Mouse (Mus musculus): Measurements from ENCODE around the gene Ttc22. TPM values are rescaled to one million over a fixed set of nuclear protein-coding genes. Genes with fewer than 3 reads are reported as not detected.

Ttc22 gene
- total RNA-seq (2017) = not detected in 2 replicates

GRCm38 (mm10) chr4:106622030-106622493 lies at the start of gene Ttc22:
Gene Ttc22, plus strand, starts transcription at chr4:106622432.
- no peak for ATAC-seq (replicated peaks in 1 of 2; ENCODE audit: insufficient read depth in 1 of 2, low FRiP score in 2 of 2, low TSS enrichment in 1 of 2, low read depth in 1 of 2, poor library complexity in 2 of 2, severe bottlenecking in 2 of 2)

DNA sequence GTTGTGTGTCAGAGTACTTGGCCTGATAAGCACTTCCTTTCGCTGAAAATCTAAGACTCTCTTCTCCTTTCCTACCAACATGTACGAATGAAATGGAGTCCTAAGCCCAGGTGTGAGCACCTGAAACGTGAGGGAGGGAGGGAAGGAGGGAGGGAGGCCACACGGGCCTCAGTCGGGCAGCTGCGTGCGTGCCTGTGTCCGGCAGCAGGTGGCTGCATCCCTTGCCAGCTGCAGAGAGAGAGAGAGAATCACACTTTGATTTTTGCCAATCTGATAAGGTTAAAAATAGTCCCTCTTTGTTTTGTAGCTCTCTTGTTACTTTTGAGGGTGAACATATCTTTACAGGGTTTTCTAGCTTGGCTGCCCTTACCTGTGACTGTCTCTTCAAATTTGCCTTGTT lies 47.2 kb upstream of the Ttc22 start:
- ATAC-seq (replicated peaks in 1 of 2; ENCODE audit: insufficient read depth in 1 of 2, low FRiP score in 2 of 2, low TSS enrichment in 1 of 2, low read depth in 1 of 2, poor library complexity in 2 of 2, severe bottlenecking in 2 of 2) = no peak

DNA sequence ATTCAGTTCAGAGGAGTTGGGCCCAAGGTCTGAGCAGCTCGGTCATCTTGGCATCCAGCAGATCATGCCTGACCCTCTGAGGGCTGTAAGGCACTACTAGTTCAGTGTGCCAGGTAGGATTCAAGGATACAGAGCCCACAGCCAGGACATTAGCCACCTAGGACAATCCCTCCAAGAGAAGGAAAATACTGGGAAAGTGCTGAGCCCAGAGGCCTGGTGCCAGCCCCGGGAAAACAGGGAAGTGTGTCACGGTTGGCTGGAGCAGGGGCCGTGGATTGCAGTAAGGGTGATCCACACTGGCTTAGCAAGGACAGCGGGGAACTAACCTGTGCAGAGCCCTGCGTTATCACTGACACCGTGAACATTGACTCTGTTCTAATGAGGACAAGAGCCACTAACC lies 44.7 kb upstream of the Ttc22 start:
- no peak for ATAC-seq (replicated peaks in 1 of 2; ENCODE audit: insufficient read depth in 1 of 2, low FRiP score in 2 of 2, low TSS enrichment in 1 of 2, low read depth in 1 of 2, poor library complexity in 2 of 2, severe bottlenecking in 2 of 2)

DNA sequence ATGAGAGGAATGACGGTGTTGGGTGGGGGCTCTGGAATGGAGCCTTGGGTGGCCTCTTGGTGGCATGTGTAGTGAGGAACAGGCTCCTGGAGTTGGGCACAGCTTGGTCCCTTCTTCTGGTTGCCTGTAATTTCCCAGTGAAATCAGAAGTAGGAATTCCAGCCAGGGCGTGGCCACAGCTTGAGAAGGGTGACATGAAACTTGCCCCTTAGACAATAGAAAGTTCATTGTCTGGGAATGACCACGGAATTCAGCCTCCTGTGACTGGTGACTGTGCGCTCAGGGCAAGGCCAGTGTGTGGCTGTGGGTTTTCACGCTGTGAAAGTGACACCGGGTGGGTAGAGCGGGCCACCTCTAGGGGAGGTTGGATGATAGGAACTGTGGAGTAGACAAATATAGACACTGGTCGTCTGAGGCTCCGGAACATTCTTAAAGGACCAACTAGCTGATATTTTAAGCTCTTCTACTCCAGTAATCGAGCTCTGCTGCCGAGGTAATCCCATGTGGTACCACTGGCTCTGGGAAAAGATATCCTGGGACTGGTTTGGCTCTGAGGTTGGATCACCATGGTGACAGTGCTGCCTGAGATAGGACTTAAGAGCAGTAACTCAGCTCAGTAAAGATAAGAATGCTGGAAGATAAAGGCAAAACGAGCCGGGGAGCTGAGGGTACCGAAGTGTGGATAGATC lies 40.9 kb upstream of the Ttc22 start:
- no peak for ATAC-seq (replicated peaks in 1 of 2; ENCODE audit: insufficient read depth in 1 of 2, low FRiP score in 2 of 2, low TSS enrichment in 1 of 2, low read depth in 1 of 2, poor library complexity in 2 of 2, severe bottlenecking in 2 of 2)

DNA sequence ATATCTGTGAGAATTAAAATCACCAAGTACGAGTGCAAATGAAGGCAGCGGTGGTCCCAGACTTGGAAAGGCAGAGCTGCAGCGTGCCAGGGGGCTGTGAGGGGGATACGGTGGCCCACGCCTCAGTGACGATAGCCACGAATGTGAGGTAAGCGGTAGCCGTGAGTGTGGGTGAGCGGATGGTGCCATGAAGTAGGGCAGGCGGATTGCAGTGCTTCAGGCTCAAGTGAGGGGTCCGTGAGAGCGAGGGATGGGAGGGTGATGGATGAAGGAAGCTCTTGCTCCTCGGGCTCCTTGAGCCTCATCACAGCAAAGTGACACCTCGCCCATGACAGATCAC lies 40.4 kb upstream of the Ttc22 start:
- no peak for ATAC-seq (replicated peaks in 1 of 2; ENCODE audit: insufficient read depth in 1 of 2, low FRiP score in 2 of 2, low TSS enrichment in 1 of 2, low read depth in 1 of 2, poor library complexity in 2 of 2, severe bottlenecking in 2 of 2)

DNA sequence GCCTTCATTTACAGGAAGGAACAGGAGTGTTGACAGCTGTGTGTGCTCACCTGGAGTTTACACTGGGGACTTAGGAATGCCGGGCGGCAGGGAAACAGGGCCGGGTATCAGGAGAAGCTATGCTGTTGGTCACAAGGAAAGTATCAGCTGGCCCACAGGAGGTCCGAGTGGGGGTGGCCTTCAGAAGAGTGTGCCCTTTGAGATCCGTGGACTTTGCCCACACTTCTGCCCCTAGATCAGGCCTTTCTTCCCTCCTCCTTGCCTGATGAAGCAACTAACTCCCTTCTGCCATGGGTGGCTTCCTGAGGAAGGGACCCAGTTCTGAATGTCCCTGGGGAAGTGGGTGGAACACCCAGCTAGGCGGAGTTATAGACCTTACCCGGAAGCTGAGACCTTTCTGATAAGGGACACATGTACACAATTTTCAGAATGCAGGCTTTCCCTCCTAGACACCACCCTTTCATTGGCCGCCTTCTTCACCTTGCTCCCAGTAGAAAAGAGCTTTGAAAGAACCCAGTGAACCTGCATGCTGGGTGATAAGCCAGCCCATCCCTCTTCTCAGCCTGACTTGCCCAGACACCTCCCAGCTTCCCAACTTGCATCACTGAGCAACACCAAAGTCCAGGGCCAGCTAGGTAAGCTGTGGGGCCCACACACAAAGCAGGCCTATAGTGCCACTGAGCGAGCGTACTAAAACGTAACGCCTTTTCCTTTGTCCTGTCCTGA lies 39.6 kb upstream of the Ttc22 start:
- no peak; a peak in 1 of 4 replicates for ATAC-seq (replicated peaks in 1 of 2; ENCODE audit: insufficient read depth in 1 of 2, low FRiP score in 2 of 2, low TSS enrichment in 1 of 2, low read depth in 1 of 2, poor library complexity in 2 of 2, severe bottlenecking in 2 of 2)

GRCm38 (mm10) chr4:106584665-106585064 lies 37.6 kb upstream of the Ttc22 start:
- no peak for ATAC-seq (replicated peaks in 1 of 2; ENCODE audit: insufficient read depth in 1 of 2, low FRiP score in 2 of 2, low TSS enrichment in 1 of 2, low read depth in 1 of 2, poor library complexity in 2 of 2, severe bottlenecking in 2 of 2)

DNA sequence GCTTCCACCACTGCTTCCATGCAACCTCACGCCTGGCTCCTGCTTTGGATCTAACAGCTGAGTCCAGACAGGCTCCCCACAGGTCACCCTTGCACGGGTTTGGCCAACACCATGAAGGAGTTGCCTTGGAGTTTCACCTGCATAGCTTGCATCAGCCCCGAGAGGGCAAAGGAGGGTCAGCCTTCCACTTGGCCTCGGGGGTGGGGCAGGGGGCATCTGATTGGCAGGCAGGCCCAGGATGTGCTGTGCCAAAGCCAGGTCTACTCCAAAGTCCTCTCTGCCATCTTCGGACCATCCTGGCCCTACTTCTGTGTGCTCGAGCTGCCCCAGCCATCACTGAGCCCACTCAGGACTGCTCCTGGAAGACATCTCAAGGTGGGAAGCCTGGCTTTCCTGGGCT lies 35.2 kb upstream of the Ttc22 start:
- no peak for ATAC-seq (replicated peaks in 1 of 2; ENCODE audit: insufficient read depth in 1 of 2, low FRiP score in 2 of 2, low TSS enrichment in 1 of 2, low read depth in 1 of 2, poor library complexity in 2 of 2, severe bottlenecking in 2 of 2)

DNA sequence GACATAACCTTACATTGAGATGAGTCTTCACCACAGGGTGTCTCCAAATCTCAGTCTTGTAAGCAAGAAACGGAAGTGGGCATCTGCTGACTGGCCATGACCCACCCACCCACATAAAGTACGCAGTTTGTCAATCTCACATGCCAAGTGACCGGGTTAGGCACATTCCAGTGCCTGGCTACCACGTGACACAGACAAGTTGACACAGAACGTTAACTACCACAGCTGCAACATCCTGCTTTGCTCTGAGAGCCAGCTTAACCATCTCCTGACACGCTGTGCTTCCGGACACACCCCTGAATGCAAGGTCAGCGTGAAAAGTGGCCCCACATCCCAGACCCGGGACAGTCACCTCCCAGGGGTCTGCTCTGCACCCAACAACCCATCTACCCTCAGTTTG lies 32.1 kb upstream of the Ttc22 start:
- ATAC-seq (replicated peaks in 1 of 2; ENCODE audit: insufficient read depth in 1 of 2, low FRiP score in 2 of 2, low TSS enrichment in 1 of 2, low read depth in 1 of 2, poor library complexity in 2 of 2, severe bottlenecking in 2 of 2) = no peak

DNA sequence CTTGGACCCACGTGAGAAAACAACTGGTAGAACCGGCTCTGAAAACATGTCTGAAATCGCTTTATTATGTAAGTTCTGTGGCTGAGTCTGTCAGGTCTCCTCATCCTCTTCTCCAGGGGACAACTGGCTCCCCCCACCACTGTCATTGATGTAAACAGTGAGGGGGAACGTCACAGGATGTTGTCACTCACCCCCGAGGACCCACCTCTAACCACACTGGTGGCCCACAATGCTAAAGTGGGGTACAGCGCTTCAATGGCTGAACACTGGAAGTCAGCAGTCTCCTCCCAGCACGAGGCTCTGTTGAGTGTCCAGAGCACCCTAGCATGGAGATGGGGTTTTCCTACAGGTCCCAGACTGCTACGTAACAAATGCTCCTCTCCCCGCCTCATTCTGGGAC lies 31.4 kb upstream of the Ttc22 start:
- ATAC-seq (replicated peaks in 1 of 2; ENCODE audit: insufficient read depth in 1 of 2, low FRiP score in 2 of 2, low TSS enrichment in 1 of 2, low read depth in 1 of 2, poor library complexity in 2 of 2, severe bottlenecking in 2 of 2) = no peak

DNA sequence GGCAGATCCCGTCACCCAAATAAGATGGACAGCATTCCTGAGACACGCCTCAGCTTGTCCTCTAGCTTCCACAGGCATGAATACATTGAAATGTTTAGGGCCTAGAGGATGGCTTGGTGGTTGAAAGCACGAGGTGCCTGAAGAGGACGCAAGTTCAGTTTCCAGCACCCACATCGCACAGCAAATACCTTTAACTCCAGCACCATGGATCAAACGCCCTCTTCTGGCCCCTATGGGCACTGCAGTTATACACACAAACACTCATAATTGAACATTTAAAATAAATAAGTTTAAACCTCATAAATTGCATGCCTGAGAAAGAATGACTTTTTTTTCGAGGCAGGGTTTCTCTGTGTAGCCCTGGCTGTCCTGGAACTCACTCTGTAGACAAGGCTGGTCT lies 28.6 kb upstream of the Ttc22 start:
- ATAC-seq (replicated peaks in 1 of 2; ENCODE audit: insufficient read depth in 1 of 2, low FRiP score in 2 of 2, low TSS enrichment in 1 of 2, low read depth in 1 of 2, poor library complexity in 2 of 2, severe bottlenecking in 2 of 2) = no peak

DNA sequence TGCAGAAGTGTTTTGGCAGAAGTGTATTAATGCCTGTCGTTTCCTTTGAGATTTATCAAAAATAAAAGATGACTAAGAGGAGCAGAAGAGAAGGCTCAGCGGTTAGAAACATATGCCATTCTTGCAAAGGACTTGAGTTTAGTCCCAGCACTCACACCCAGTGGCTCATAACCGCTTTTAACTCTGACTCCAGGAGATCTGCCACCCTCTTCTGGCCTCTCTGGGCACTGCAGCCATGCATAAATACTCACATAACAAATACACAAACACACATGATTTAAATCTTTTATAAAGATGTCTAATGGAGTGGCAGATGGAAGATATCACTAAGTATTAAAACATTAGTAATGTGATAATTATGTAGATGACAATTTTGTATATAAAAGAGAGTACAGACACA lies 26.0 kb upstream of the Ttc22 start:
- no peak for ATAC-seq (replicated peaks in 1 of 2; ENCODE audit: insufficient read depth in 1 of 2, low FRiP score in 2 of 2, low TSS enrichment in 1 of 2, low read depth in 1 of 2, poor library complexity in 2 of 2, severe bottlenecking in 2 of 2)

GRCm38 (mm10) chr4:106597055-106597454 lies 25.2 kb upstream of the Ttc22 start:
- ATAC-seq (replicated peaks in 1 of 2; ENCODE audit: insufficient read depth in 1 of 2, low FRiP score in 2 of 2, low TSS enrichment in 1 of 2, low read depth in 1 of 2, poor library complexity in 2 of 2, severe bottlenecking in 2 of 2) = no peak

DNA sequence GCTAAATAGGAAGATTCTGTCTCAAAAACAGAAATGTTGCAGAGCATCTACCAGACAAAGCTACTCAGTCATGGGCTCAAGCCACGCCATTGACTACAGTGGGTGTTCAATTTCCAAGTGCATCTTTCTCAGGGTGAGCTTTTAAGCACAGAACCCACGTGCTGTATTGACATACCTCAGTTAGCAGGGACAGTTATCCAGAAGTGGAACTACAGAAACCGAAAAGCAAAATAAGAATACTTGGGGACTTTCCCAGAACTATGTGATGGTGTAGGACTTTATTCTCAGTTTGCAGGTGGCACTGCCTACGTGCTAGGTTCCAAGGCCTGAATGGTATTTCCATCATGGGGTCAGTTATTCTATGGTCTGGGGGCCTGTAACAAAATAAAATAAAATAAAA lies 24.5 kb upstream of the Ttc22 start:
- no peak for ATAC-seq (replicated peaks in 1 of 2; ENCODE audit: insufficient read depth in 1 of 2, low FRiP score in 2 of 2, low TSS enrichment in 1 of 2, low read depth in 1 of 2, poor library complexity in 2 of 2, severe bottlenecking in 2 of 2)

DNA sequence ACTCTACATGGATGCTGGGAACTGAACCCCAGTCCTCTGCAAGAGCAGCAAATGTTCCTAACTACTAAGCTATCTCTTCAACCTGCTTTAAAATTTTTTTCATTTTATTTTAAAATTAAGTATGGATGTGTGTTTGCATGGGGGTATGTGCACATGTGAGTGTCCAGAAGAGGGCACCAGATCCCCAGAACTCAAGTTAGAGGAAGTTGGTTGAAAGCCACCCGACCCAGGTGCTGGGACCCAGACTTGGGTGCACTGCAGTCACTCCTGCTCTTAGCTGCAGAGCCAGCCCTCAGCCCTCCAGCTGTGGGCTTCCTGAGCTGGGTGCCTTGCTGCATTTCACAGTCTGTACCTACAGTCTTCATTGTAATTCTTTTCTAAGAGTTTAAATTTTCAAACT lies 22.8 kb upstream of the Ttc22 start:
- no peak for ATAC-seq (replicated peaks in 1 of 2; ENCODE audit: insufficient read depth in 1 of 2, low FRiP score in 2 of 2, low TSS enrichment in 1 of 2, low read depth in 1 of 2, poor library complexity in 2 of 2, severe bottlenecking in 2 of 2)

DNA sequence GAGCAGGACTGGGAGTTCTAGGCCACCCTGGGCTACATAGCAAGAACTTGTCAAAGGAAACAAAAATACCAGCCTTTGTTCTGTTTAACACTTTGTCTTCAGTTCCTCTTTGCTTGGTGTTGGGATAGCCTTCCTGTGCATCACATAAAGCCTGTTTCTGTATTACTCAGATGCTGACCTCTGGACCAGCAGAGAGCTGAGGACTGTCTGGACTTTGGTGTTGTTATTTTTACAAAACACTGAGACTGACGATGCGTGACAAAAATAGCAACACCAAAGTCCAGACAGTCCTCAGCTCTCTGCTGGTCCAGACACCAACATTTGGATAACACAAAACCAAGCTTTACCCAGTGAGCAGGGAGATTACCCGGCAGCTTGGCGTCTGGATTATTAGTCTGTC lies 21.5 kb upstream of the Ttc22 start:
- no peak for ATAC-seq (replicated peaks in 1 of 2; ENCODE audit: insufficient read depth in 1 of 2, low FRiP score in 2 of 2, low TSS enrichment in 1 of 2, low read depth in 1 of 2, poor library complexity in 2 of 2, severe bottlenecking in 2 of 2)

DNA sequence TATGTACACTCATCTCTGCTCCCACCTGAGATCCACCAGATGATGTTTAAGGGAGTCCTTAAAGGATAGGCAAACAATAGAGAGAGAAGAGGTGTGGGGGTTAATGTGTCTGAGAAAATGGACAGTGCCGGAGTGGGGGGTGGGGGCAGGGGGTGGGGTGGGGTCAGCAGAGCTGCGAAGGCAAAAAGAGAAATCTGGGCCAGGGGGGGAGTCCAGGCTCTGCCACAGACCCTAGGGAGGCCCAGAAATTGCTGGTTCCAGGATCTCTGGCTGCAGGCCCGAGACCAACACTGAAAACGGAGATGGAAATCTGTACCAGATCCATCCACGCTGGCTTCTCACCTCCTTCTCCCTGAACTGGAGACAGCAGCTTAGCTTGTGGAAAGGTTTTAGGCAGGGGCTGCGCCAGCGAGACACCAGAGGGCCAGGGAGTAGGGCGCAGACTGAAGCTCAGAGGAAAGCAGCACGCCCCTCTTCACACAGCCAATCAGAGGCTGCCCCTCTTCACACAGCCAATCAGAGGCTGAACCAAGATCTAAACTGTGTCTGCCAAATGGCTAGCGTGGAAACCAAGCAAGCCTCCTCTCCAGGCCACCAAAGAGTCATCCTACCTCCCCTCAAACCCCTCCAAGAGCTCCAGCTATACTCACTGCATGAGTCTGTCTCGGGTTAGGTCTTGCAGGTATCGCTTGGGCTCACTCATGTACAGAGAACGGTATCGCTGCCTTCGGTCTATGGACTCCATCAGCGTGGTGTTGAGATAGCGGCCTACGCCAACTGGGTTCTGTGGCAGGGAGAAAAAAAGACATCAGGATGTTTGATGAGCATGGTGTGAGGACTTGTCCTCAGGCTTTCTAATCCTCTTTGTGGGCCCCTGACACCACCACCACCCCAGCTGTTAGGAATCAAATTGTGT lies 15.3 kb upstream of the Ttc22 start:
- 0 out of 4 replicates have a peak, but pooled peaks of 1 of the 2 experiments have one; percentile 29 for ATAC-seq (replicated peaks in 1 of 2; ENCODE audit: insufficient read depth in 1 of 2, low FRiP score in 2 of 2, low TSS enrichment in 1 of 2, low read depth in 1 of 2, poor library complexity in 2 of 2, severe bottlenecking in 2 of 2)

DNA sequence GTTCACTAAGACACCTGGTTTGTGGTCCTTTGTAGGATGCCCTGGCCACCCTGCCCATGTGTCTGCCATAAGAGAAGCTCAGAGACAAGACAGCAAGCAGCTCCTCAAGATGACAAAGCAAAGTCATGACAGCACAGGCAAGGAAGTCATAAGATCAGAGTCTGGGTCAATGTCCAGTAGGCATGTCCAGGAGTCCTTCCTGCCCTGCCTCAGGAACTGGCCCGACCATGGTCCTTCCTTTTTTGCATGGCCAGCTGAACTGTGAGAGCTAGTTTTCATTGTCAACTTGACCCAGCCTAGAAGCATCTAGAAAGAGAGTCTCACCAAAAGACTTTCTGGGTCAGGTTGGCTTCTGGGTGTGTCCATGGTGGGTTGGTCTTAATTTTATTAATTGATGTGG lies 14.3 kb upstream of the Ttc22 start:
- no peak for ATAC-seq (replicated peaks in 1 of 2; ENCODE audit: insufficient read depth in 1 of 2, low FRiP score in 2 of 2, low TSS enrichment in 1 of 2, low read depth in 1 of 2, poor library complexity in 2 of 2, severe bottlenecking in 2 of 2)

Data from hematopoietic stem cell, adult 5-6 weeks (primary cell).